Mouse (Mus musculus): ENCODE measurements at regions not wholly inside any gene's neighbourhood (a gene's known extent, or its start where the extent isn't known, plus 50 kb on each side); places are given as distances from the start of the nearest gene placed in this dataset.

GRCm38 (mm10) chr8:93643471-93644215 lies 108.0 kb upstream of the Ces5a start:
- TF ChIP-seq CTCF (IDR thresholded peaks at IDR 0.05; ENCODE audit: control insufficient read depth, insufficient read depth, low read length) (no peak), POLR2A (IDR thresholded peaks at IDR 0.05; ENCODE audit: borderline replicate concordance, control insufficient read depth, low read depth, low read length) (no peak)
